Mouse (Mus musculus): Measurements from ENCODE around the gene U2af2.

DNA sequence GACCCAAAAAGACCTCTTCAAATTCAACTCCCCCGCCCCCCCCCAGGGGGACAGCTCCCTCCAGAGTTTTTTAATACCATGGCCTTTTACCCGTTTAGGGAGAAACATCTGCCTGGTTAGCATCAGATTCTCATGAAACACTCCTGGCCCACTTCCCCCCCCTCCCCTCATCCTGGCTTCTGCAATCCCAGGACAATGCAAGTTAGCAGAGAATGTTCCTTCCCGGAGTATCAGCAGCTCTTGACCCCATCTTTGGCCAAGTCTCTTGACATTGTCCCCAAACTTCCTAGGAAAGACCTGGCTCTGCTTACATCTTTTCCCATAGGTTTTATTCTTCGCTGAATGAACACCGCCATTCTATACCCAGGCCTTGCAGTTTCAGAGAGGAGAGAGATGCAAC is 40.7 kb upstream of the U2af2 start:
- TF ChIP-seq CTCF (IDR thresholded peaks at IDR 0.05; ENCODE audit: control insufficient read depth, insufficient read depth, low read length) (no peak), POLR2A (IDR thresholded peaks at IDR 0.05; ENCODE audit: borderline replicate concordance, control insufficient read depth, low read depth, low read length) (no peak)

Data from bone marrow, adult 2 months (tissue).